Mouse (Mus musculus) hindbrain, embryonic 10.5 days (tissue): ENCODE results near the gene Asf1b. TPM values are rescaled to one million over a fixed set of nuclear protein-coding genes. Genes with fewer than 3 reads are reported as not detected.

Experiments
- DNase-seq: peaks from one replicate; pipeline ENCODE4 v3.0.0-alpha.2; 2017; ENCODE audit warnings: low spot score
- H3K27ac ChIP-seq: fragments of 300-500 bp; sonication (generic); 2 replicates; pipeline ENCODE4 v1.5.1; 2016; ENCODE audit warnings: mild to moderate bottlenecking, moderate library complexity
- H3K27me3 ChIP-seq: fragments of 300-500 bp; sonication (generic); 2 replicates; pipeline ENCODE4 v1.6.1; 2016; ENCODE audit warnings: mild to moderate bottlenecking; ENCODE audit not compliant: poor library complexity, insufficient read depth, severe bottlenecking
- H3K36me3 ChIP-seq: fragments of 300-500 bp; sonication (generic); 2 replicates; pipeline ENCODE4 v1.6.1; 2016; ENCODE audit warnings: mild to moderate bottlenecking, moderate library complexity
- H3K4me1 ChIP-seq: fragments of 300-500 bp; sonication (generic); replicated peaks from 2 replicates; pipeline ENCODE4 v1.6.1; 2016; ENCODE audit warnings: mild to moderate bottlenecking
- H3K4me3 ChIP-seq: fragments of 300-500 bp; sonication (generic); 2 replicates; pipeline ENCODE4 v1.5.1; 2016; ENCODE audit warnings: mild to moderate bottlenecking, moderate library complexity
- H3K9me3 ChIP-seq: fragments of 300-500 bp; sonication (generic); 2 replicates; pipeline ENCODE4 v1.6.1; 2016; ENCODE audit warnings: mild to moderate bottlenecking, moderate library complexity
- WGBS: fragments of 180-500 bp; shearing (Covaris S2); methylation state at CpG from one replicate; pipeline ENCODE4 v1.1.7; 2016; 5-methylcytosine and 5-hydroxymethylcytosine counted together
- polyA plus RNA-seq: library from polyadenylated mRNA; unstranded; fragments of >200 nt; fragmentation: Nextera tagmentation; extraction: Ambion mirVana; gene quantifications from 2 replicates; pipeline ENCODE4 v1.2.1, GENCODE M21; 2016

The Asf1b gene
- polyA plus RNA-seq, 1 experiment from 2014 or later: 99.1 TPM

GRCm38 (mm10) chr8:83934222-83934621 is 21.1 kb upstream of the Asf1b start:
- H3K4me3 ChIP-seq: no peak overlapping the region
- no peaks in the 10 kb centered on the region for H3K9me3 ChIP-seq
- 89% methylated on average over 5 of the region's 5 CpGs for WGBS
- no peaks in the 10 kb centered on the region for H3K4me1 ChIP-seq
- no peaks in the 10 kb centered on the region for H3K27me3 ChIP-seq
- no peak for DNase-seq
- peaks cover 100% of the 10 kb centered on the region for H3K36me3 ChIP-seq
- no peak overlapping the region for H3K27ac ChIP-seq

DNA sequence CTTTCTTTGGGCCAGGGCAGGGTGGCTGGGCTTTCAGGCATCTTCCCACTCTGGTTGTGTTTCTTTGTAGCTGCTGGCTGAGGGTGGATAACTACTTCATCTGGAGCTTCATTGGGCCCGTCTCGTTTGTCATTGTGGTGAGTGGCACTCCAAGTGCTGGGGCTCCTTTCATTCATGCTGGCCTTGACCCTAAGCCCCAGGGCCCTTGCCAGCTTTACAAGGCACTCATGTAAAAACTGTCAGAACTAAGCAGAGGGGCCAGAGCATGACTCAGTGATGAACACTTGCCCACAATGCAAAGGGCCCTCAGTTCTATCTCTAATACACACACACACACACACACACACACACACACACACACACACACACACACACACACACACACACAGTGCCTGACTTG is 20.3 kb upstream of the Asf1b start:
- WGBS: 89% methylated on average over 2 of the region's 2 CpGs
- Histone ChIP-seq H3K27me3 (no peaks in the 10 kb centered on the region), H3K4me1 (no peaks in the 10 kb centered on the region), H3K36me3 (peaks cover 98% of the 10 kb centered on the region), H3K4me3 (no peak overlapping the region), H3K27ac (no peak overlapping the region), H3K9me3 (no peaks in the 10 kb centered on the region)
- DNase-seq: no peak

DNA sequence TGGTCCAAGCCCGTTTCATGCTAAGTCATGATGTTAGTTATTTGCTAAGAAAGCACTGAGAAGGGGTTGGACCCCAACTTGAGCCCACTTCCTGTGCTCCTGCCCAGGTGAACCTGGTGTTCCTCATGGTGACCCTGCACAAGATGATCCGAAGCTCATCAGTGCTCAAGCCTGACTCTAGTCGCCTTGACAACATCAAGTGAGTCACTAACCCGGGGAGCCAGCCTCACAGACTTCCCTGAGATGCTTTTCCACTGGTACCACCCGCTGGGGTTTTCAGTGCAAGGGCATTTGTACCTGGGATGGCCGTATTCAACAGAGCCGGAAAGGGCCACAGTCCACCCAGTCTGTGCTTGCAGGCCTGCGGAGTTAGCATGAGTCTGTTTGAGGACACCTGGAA is 19.9 kb upstream of the Asf1b start:
- Histone ChIP-seq H3K27ac (no peak overlapping the region), H3K4me1 (no peaks in the 10 kb centered on the region), H3K27me3 (no peaks in the 10 kb centered on the region), H3K4me3 (no peak overlapping the region), H3K36me3 (peaks cover 96% of the 10 kb centered on the region), H3K9me3 (no peaks in the 10 kb centered on the region)
- no peak for DNase-seq
- whole genome bisulfite sequencing: 92% methylated on average over 8 of the region's 8 CpGs

GRCm38 (mm10) chr8:83937645-83938044 is 17.7 kb upstream of the Asf1b start:
- H3K4me1 ChIP-seq: no peaks in the 10 kb centered on the region

GRCm38 (mm10) chr8:83938330-83938729 is 17.0 kb upstream of the Asf1b start:
- H3K9me3 ChIP-seq: no peaks in the 10 kb centered on the region
- H3K27ac ChIP-seq: no peak overlapping the region
- WGBS: 95% methylated on average over 15 of the region's 15 CpGs
- H3K36me3 ChIP-seq: peaks cover 67% of the 10 kb centered on the region
- no peak overlapping the region for H3K4me3 ChIP-seq
- no peaks in the 10 kb centered on the region for H3K4me1 ChIP-seq
- no peak for DNase-seq
- H3K27me3 ChIP-seq: no peaks in the 10 kb centered on the region

More at GRCm38 (mm10) chr8:83937645-83938044, 17.7 kb upstream of the Asf1b start:
- Histone ChIP-seq H3K4me3 (no peak overlapping the region), H3K27ac (no peak overlapping the region), H3K27me3 (no peaks in the 10 kb centered on the region), H3K36me3 (peaks cover 74% of the 10 kb centered on the region), H3K9me3 (no peaks in the 10 kb centered on the region)
- DNase-seq: no peak
- WGBS: 97% methylated on average over 7 of the region's 7 CpGs

GRCm38 (mm10) chr8:83941066-83941677 is 14.1 kb upstream of the Asf1b start:
- 74% methylated on average over 6 of the region's 6 CpGs for WGBS
- no peak for DNase-seq
- no peak overlapping the region for H3K4me3 ChIP-seq
- no peaks in the 10 kb centered on the region for H3K9me3 ChIP-seq
- peaks cover 39% of the 10 kb centered on the region for H3K36me3 ChIP-seq
- no peaks in the 10 kb centered on the region for H3K4me1 ChIP-seq
- H3K27ac ChIP-seq: no peak overlapping the region
- no peaks in the 10 kb centered on the region for H3K27me3 ChIP-seq

DNA sequence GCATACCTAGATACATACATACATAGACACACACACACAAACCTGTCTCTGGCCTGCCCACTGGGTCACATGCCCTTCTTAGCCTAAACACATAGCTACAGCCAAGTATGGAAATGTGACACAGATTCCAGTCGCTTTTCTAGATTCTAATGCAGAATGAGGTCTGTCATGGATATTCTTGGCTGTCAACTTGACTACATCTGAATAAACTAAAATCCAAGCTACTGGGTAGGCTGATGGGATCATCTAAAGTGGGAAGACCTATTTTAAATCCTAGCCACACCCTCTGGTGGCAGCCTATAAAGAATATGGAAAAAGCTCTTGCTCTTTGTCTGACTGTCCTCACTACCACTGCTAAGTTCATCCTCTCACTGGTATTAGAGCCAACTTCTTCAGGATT is 12.9 kb upstream of the Asf1b start:
- Histone ChIP-seq H3K4me1 (no peaks in the 10 kb centered on the region), H3K36me3 (peaks cover 26% of the 10 kb centered on the region), H3K27ac (no peak overlapping the region), H3K27me3 (no peaks in the 10 kb centered on the region), H3K4me3 (no peak overlapping the region), H3K9me3 (no peaks in the 10 kb centered on the region)
- 89% methylated on average over 1 of the region's 1 CpGs for WGBS
- no peak for DNase-seq

- DNase-seq: no peak
- H3K27me3 ChIP-seq: no peaks in the 10 kb centered on the region
- H3K4me3 ChIP-seq: no peak overlapping the region
- H3K27ac ChIP-seq: no peak overlapping the region
- 70% methylated on average over 3 of the region's 3 CpGs for WGBS
- H3K9me3 ChIP-seq: no peaks in the 10 kb centered on the region
- H3K4me1 ChIP-seq: no peaks in the 10 kb centered on the region
- H3K36me3 ChIP-seq: no peaks in the 10 kb centered on the region
Observed at GRCm38 (mm10) chr8:83945540-83945939, 9.8 kb upstream of the Asf1b start.

- Histone ChIP-seq H3K36me3 (peaks cover 10% of the 10 kb centered on the region; the same call in 1 of the 2 replicates), H3K4me3 (peak overlapping the region; percentile 84), H3K27me3 (no peaks in the 10 kb centered on the region), H3K9me3 (no peaks in the 10 kb centered on the region), H3K4me1 (peaks cover 24% of the 10 kb centered on the region), H3K27ac (peak overlapping the region; percentile 86)
- WGBS: under 1% methylated on average over 14 of the region's 14 CpGs
- DNase-seq: no peak
Observed at GRCm38 (mm10) chr8:83954749-83955105, 580 bp upstream of the Asf1b start.

GRCm38 (mm10) chr8:83955958-83956218 is 581 bp downstream of the Asf1b start:
- peak overlapping the region; percentile 84 for H3K4me3 ChIP-seq
- DNase-seq: no peak
- no peaks in the 10 kb centered on the region for H3K9me3 ChIP-seq
- under 1% methylated on average over 15 of the region's 15 CpGs for WGBS
- H3K27ac ChIP-seq: peak overlapping the region; percentile 86
- H3K4me1 ChIP-seq: peaks cover 24% of the 10 kb centered on the region
- no peaks in the 10 kb centered on the region for H3K27me3 ChIP-seq
- H3K36me3 ChIP-seq: peaks cover 18% of the 10 kb centered on the region; the same call in 1 of the 2 replicates

DNA sequence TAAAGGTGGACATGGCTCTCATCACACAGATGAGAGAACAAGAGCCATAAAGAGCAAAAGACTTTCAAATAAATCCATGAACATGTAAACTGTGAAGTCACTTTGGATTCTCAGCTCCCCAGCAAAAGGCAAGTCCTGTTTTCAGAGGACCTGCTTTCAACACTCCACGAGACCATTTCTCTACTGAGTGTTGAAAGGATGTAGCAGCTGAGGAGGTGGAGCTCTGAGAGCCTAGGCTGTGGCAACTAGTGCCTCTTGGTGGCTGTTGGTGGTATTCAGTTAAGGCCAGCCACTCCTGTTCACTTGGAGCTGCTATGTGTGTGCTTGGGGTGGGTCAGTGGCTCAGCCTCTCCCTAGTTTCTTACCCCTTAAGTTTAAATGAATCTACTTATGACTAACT is 1.5 kb downstream of the Asf1b start:
- Histone ChIP-seq H3K36me3 (peaks cover 18% of the 10 kb centered on the region; the same call in 1 of the 2 replicates), H3K27ac (no peak overlapping the region), H3K9me3 (no peaks in the 10 kb centered on the region), H3K4me3 (peak overlapping the region; percentile 84), H3K27me3 (no peaks in the 10 kb centered on the region), H3K4me1 (peaks cover 24% of the 10 kb centered on the region)
- WGBS: 29% methylated on average over 1 of the region's 1 CpGs
- no peak for DNase-seq

GRCm38 (mm10) chr8:83964015-83964765 is 8.9 kb downstream of the Asf1b start:
- Histone ChIP-seq H3K27ac (no peak overlapping the region), H3K9me3 (no peaks in the 10 kb centered on the region), H3K27me3 (no peaks in the 10 kb centered on the region), H3K36me3 (peaks cover 68% of the 10 kb centered on the region), H3K4me3 (no peak overlapping the region), H3K4me1 (no peaks in the 10 kb centered on the region)
- no peak for DNase-seq
- WGBS: 91% methylated on average over 5 of the region's 5 CpGs

DNA sequence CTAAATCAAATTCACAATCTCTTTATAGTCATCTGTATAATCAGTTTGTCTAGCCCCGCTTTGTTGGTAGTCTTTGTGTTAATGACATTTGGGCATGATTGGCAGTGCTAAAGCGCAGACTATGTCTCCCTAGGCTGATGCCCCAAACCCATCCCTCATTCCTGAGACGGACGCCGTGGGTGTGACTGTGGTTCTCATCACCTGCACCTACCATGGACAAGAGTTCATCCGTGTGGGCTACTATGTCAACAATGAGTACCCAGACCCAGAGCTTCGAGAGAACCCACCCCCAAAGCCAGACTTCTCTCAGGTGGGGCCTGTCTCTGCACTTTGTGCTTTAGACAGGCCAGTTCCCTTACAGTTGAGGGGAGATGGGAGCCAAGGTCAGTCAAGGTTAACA is 12.4 kb downstream of the Asf1b start:
- no peaks in the 10 kb centered on the region for H3K9me3 ChIP-seq
- H3K36me3 ChIP-seq: peaks cover 67% of the 10 kb centered on the region
- 90% methylated on average over 7 of the region's 7 CpGs for WGBS
- H3K4me3 ChIP-seq: no peak overlapping the region
- no peak for DNase-seq
- H3K4me1 ChIP-seq: peaks cover 14% of the 10 kb centered on the region
- H3K27me3 ChIP-seq: no peaks in the 10 kb centered on the region
- no peak overlapping the region for H3K27ac ChIP-seq
